Comparison of ENCODE assay signal across 26 mouse cellular contexts in genomic region chr16:76521142-76521541, GRCm38 (mm10).
"Had no signal": no experiment of that assay in that cellular context is flagged by ENCODE, and none has a peak within 500 bp of the region (broad histone marks: within the 10 kb centered on the region; RNA-seq: fewer than 3 reads in every experiment).

No protein-coding gene starts in this region.

- DNase-seq: gastrocnemius, adult 2 months; gastrocnemius, postnatal 10 days; gastrocnemius, postnatal 25 days; heart, adult 18-20 months; heart, postnatal 14 days; heart, postnatal 36 days; kidney, adult 11 months; kidney, adult 2 months; kidney, adult 9 months; kidney, postnatal 14 days; kidney, postnatal 36 days; layer of hippocampus, adult 9-11 months; liver had no signal

- ATAC-seq: hindbrain, postnatal 0 days; intestine, embryonic 16.5 days had no signal

- H3K4me2 ChIP-seq: heart, embryonic 13.5 days; heart, embryonic 15.5 days; hindbrain, embryonic 13.5 days; hindbrain, embryonic 15.5 days; kidney, embryonic 15.5 days; limb, embryonic 12.5 days; liver, embryonic 11.5 days had no signal

- H3K27ac ChIP-seq: gastrocnemius, adult 2 months; heart, embryonic 10.5 days; heart, embryonic 13.5 days; heart, embryonic 15.5 days; hindbrain, embryonic 15.5 days; hindbrain, postnatal 0 days; kidney, embryonic 15.5 days; kidney, postnatal 0 days; left cerebral cortex, adult 2 months; limb, embryonic 10.5 days; limb, embryonic 12.5 days had no signal

- H3K4me3 ChIP-seq: gastrocnemius, adult 2 months; heart, embryonic 10.5 days; heart, embryonic 13.5 days; heart, embryonic 15.5 days; hindbrain, embryonic 13.5 days; hindbrain, embryonic 15.5 days; kidney, embryonic 15.5 days; left cerebral cortex, adult 2 months; limb, embryonic 10.5 days; limb, embryonic 12.5 days had no signal

- H3K27me3 ChIP-seq: heart, embryonic 13.5 days; heart, embryonic 15.5 days; hindbrain, embryonic 13.5 days; hindbrain, embryonic 15.5 days; kidney, embryonic 15.5 days; limb, embryonic 12.5 days had no signal

- H3K9ac ChIP-seq: heart, embryonic 13.5 days; heart, embryonic 15.5 days; hindbrain, embryonic 13.5 days; hindbrain, embryonic 15.5 days; kidney, embryonic 15.5 days; limb, embryonic 12.5 days had no signal

- H3K36me3 ChIP-seq: heart, embryonic 10.5 days; heart, embryonic 13.5 days; heart, embryonic 15.5 days; hindbrain, embryonic 13.5 days; hindbrain, embryonic 15.5 days; kidney, embryonic 15.5 days; limb, embryonic 10.5 days; limb, embryonic 12.5 days had no signal

- H3K4me1 ChIP-seq: hindbrain, embryonic 13.5 days; kidney, embryonic 15.5 days had no signal

- H3K9me3 ChIP-seq: heart, embryonic 10.5 days; heart, embryonic 13.5 days; heart, embryonic 15.5 days; hindbrain, embryonic 13.5 days; hindbrain, embryonic 15.5 days; kidney, embryonic 15.5 days; limb, embryonic 10.5 days; limb, embryonic 12.5 days had no signal
